Mouse (Mus musculus): ENCODE results near the gene Tmem74b. TPM values are rescaled to one million over a fixed set of nuclear protein-coding genes. Genes with fewer than 3 reads are reported as not detected.

Gene Tmem74b
- not detected for total RNA-seq (2023)

GRCm38 (mm10) chr2:151701231-151702145 lies at the start of gene Tmem74b:
Tmem74b (plus strand) TSS chr2:151702008.

GRCm38 (mm10) chr2:151668433-151668832 lies 33.4 kb upstream of the Tmem74b start, which contains the start of gene Rad21l:
Rad21l (minus strand) TSS chr2:151668533.

GRCm38 (mm10) chr2:151743845-151744244 lies 42.0 kb downstream of the Tmem74b start, which contains the start of gene Psmf1:
Psmf1 (minus strand) TSS chr2:151744186.

Other genes starting within 250 kb of the Tmem74b start
- gene 4921509C19Rik, start 225.9 kb upstream of the Tmem74b start, total RNA-seq (2023) = not detected
- gene Nsfl1c, start 207.8 kb upstream of the Tmem74b start, total RNA-seq (2023) = 10 to 100 TPM; 74.4 to 78.5 TPM
- gene Fkbp1a, start 159.5 kb upstream of the Tmem74b start, total RNA-seq (2023) = 10 to 100 TPM; 72.1 to 77.0 TPM
- gene Sdcbp2, start 129.4 kb upstream of the Tmem74b start, total RNA-seq (2023) = under 1 TPM; 0.47 to 0.76 TPM
- 1 to 10 TPM; 2.5 to 4.2 TPM for gene Snph, start 69.4 kb upstream of the Tmem74b start, total RNA-seq (2023)
- gene Rad21l, start 33.5 kb upstream of the Tmem74b start, total RNA-seq (2023) = not detected
- 10 to 100 TPM; 22.4 to 22.6 TPM for gene Psmf1, start 42.2 kb downstream of the Tmem74b start, total RNA-seq (2023)
- gene Rspo4, start 140.9 kb downstream of the Tmem74b start, total RNA-seq (2023) = not detected
- not detected for gene Angpt4, start 209.2 kb downstream of the Tmem74b start, total RNA-seq (2023)

All from monocyte, adult 59 days (primary cell).